Mouse (Mus musculus): ENCODE data around the gene Epha7. TPM values are rescaled to one million over a fixed set of nuclear protein-coding genes. Genes with fewer than 3 reads are reported as not detected.

Gene Epha7
- 1 to 10 TPM; 2.3 to 3.6 TPM for total RNA-seq (2021)
- 0.16 and 0.42 TPM in 2 replicates for polyA plus RNA-seq (2012; rRNA removed)
- long read RNA-seq, full-length matches to known transcripts, result 3 of 3 reads
- long read RNA-seq, partial matches to known transcripts, result 0 of 3 reads
- long read RNA-seq, other reads (novel, unspliced or antisense), result 0 of 3 reads

GRCm38 (mm10) chr4:28812691-28813289, at the start of gene Epha7:
TSS of gene Epha7 (plus strand) at chr4:28813131.
- peak; percentile 98 for DNase-seq

DNA sequence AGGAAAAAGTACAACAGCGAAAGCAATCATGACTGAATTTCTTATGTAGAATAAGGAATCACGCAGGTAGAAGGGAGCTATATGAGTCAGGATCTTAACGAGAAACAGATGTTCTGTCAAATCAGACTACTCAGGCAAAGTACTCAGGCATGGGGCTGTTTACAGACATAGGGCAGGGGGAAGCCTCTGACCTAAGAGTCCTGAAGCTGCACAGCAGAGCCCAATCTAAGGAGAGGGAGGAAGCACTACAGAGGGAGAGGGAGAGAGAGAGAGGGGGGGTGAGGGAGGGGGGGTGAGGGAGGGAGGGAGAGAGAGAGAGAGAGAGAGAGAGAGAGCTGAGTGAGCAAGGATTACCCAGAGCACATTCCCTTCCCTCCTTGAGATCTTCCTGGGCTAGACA, 29.0 kb upstream of the Epha7 start:
- no peak for DNase-seq

- DNase-seq, result peak; percentile 1
Measured at GRCm38 (mm10) chr4:28808800-28809199, 4.1 kb upstream of the Epha7 start.

- DNase-seq, result no peak
Measured at GRCm38 (mm10) chr4:28809703-28810102, 3.2 kb upstream of the Epha7 start.

DNA sequence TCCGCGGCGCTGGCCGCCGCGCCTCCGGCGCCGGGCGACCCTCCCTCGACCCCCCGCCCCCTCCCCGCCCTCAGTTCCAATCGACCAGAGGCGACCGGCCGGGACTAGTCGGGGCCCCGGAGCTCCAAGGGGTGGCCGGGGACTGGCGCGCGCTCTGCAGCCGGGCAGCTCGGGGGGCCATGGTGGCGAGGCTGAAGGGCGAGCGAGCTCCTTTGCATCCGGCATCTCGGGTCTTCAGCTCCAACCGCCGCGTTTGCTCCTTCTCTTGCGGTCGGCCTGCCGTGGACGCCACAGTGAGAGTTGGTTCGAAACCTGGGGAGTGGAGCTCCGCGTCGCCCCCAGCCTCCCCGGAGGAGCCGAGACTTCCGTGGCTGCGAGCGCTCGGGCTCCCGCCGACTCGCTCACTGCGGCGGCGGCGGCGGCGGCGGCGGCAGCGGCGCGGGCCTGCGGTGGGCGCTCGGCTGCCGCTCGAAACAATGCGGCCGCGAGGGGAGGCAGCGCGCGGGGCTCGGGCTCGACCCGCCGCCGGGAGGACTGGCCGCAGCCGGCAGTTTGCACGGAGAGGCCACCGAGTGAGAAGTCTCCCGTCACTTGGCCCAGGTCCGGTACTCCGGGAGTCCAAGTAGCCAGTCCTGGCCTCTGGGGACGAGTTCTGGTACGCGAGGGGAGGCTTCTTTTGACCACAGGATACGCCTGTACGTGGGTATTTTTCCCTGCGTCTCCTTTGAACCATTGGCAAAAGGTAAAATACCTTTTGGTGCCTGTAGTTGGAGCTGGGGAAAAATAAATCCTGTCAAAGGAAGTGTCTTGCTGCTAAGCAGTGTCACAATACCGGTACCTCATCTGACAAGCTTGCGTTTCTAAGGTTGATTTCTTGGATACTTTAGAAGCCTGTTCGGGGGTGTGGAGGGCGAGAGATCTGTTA, 882 bp downstream of the Epha7 start:
- peak; percentile 53 for DNase-seq

DNA sequence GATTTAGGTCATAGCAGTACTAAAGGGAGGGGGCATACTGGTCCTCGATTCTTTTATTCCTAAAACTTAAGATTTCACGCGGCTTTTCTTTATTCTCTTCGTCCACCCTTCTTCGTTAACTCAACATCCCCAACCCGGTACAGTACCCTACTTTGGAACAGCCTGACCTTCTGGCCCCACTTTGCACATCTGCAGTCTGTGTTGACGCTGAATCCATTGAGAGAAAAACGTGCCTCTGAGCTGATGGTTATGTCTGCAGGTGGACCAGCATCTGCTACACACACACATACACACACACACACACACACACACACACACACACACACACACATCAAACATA, 1.5 kb downstream of the Epha7 start:
- no peak for DNase-seq

- peak; percentile 62 for DNase-seq
Measured at GRCm38 (mm10) chr4:28814816-28815620, 2.1 kb downstream of the Epha7 start.

DNA sequence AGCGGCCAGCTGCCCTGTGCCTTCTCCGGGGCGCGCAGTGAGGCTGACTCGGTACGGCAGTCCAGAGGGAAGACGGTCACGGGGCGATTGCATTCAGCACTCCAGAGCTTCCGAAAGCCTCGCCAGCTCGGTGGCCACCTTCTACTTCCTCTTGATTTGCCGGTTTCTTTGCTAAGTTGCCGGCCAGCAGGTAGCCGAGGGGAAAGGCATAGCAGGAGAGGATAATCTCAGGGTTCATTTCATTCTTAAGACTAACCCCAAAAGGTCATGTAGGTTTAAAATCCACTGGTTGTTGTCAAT, 2.6 kb downstream of the Epha7 start:
- no peak for DNase-seq

DNA sequence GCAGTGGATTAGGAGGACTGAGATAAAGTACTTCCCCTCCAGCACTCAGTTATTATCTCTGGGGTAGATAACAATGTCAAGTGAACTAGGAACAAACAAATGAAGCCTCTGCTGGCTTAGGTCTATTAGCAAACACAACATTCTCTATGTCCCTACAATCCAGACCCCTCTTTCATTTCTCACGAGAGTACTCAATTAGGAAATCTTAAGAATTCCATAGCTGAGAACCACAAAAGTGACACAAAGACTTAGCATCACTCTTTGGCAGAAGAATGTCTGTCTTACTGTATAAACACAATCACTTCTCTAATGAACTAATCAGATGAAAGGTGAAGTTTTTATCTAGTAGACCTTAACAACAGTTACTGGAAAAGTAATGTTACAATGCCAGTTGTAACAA, 10.7 kb downstream of the Epha7 start:
- DNase-seq, result no peak

- DNase-seq, result no peak
Measured at GRCm38 (mm10) chr4:28824616-28825015, 11.7 kb downstream of the Epha7 start.

DNA sequence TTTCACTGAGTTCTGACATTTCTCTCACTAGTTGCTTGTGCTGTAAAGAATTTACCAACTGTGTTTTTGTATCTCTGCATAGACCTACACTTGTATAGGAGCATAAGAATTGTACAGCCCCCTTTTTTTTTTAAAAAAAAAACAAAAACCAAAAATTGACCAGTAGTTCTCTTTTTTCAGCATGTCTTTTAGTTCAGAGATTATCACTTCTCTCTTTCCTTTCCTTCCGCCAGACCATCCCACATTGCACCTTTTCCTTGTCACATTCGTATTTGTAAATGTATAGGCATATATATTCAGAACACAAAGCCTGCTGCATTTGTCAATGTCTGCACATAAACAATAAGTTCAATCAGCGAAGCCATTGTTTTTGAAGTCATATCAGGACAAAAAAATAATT, 24.7 kb downstream of the Epha7 start:
- no peak for DNase-seq

DNA sequence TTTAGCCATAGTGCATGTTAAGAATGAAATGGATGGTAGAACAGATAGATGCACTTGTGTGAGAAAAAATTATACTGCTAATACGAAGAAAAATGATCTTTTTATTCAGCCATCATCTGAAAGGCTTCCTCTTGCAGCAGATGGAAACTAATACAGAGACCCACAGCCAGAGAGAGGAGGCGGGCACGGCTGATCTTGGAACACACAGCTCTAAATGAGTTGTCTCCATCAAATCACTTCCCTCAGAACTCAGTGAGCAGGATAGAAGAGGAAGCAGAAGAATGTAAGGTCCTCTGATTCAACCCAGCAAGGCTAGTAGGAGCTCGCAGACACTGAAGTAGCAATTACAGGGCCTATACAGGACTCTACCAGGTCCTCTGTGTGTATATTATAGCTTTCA, 33.4 kb downstream of the Epha7 start:
- no peak for DNase-seq

DNA sequence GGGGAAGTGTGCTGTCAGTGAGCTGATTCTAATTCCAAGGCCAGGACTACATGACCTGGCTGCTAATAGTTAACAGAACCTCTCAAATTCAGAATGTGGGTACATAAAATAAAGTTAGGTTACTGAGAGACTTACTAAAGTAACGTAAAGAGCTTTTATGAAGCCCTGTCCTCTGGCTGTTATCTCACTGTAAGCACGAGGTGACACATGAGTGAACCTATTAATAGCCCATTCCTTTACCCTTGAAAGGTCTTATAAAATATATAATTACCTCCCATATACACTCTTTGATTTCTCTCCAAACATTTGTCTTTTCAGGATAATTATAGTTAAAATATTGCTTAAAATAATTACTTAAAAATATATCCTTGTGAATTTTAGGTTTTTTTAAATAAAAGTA, 37.5 kb downstream of the Epha7 start:
- no peak for DNase-seq

GRCm38 (mm10) chr4:28862845-28863666, 50.1 kb downstream of the Epha7 start:
- DNase-seq, result no peak

DNA sequence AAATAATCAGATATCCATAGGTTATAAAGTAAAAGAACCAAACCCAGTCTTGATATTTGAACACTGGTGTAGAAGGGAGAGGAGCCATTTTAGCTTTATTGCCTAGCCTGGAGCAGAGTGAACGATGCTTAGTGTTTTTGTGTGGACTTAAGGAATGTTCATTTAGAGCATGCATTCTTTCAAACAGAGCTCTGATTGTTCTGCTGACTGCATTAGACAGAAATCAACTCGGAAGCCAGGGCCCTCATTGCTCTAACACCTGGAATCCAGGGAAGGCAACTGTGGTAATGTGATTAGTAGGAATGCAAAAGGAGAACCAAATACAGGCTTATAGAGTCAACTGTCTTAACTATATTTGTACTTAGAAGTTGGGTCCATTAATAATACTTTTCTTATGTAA, 53.5 kb downstream of the Epha7 start:
- no peak for DNase-seq

- DNase-seq, result no peak
Measured at GRCm38 (mm10) chr4:28871615-28872014, 58.7 kb downstream of the Epha7 start.

- no peak for DNase-seq
Measured at GRCm38 (mm10) chr4:28881271-28882044, 68.5 kb downstream of the Epha7 start.

DNA sequence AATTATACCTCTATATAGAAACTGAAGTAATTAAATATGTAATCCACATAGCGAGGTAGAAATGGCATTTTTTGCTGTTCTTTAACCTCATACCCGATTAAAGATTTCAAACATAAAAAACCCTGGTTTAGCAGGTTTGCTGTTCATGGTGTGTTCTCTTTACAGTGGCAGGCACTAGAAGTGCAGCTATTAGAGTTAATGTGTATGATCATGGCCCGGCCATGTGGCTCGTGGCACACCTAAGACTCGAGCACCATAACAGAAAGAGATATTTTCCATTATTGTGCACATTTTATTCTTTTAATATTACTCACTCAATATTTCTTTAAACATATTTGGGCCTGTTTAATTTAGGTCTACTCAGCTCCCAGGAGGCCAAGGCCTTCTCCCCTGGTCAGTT, 76.7 kb downstream of the Epha7 start:
- DNase-seq, result no peak

- DNase-seq, result no peak
Measured at GRCm38 (mm10) chr4:28890102-28890501, 77.2 kb downstream of the Epha7 start.

GRCm38 (mm10) chr4:28895480-28895879, 82.5 kb downstream of the Epha7 start:
- no peak for DNase-seq

DNA sequence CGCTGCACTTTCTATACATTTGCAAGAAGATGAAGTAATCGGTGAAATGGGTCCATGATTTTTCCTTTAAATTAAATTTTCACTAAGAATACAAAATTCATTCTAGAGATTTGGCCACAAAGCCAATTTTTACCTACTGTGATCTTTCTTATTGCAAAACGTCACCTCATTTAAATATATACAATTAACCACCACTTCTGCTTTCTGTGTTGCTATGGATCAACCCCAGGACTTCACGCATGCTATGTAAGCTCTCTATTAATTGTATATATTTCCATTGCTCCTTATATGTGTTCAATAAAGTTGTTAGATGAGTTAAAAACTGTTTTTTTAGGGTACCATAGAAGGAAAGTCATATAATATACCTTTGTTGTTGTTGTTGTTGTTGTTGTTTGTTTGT, 86.4 kb downstream of the Epha7 start:
- no peak for DNase-seq

Measured in adrenal gland, adult 2 months (tissue).